Mouse (Mus musculus) intestine, postnatal 0 days (tissue): ENCODE results near the gene Upk3bl. TPM values are rescaled to one million over a fixed set of nuclear protein-coding genes. Genes with fewer than 3 reads are reported as not detected.

Experiments
- ATAC-seq: fragments of 200-750 bp; cut with Nextera tagmentation; 2 replicates; pipeline ENCODE4 v1.8.0; 2017; ENCODE audit warnings: mild to moderate bottlenecking, moderate TSS enrichment, moderate library complexity
- H3K27ac ChIP-seq: fragments of 300-500 bp; sonication (generic); 2 replicates; pipeline ENCODE4 v1.5.1; 2014; ENCODE audit warnings: mild to moderate bottlenecking, low read depth, low read length, moderate library complexity
- H3K27me3 ChIP-seq: fragments of 300-500 bp; sonication (generic); replicated peaks from 2 replicates; pipeline ENCODE4 v1.6.1; 2014; ENCODE audit warnings: low read length, mixed read lengths; ENCODE audit not compliant: control insufficient read depth, insufficient read depth
- H3K36me3 ChIP-seq: fragments of 300-500 bp; sonication (generic); 2 replicates; pipeline ENCODE4 v1.6.1; 2014; ENCODE audit warnings: mild to moderate bottlenecking, moderate library complexity; ENCODE audit not compliant: control insufficient read depth, insufficient read depth
- H3K4me1 ChIP-seq: fragments of 300-500 bp; sonication (generic); replicated peaks from 2 replicates; pipeline ENCODE4 v1.6.1; 2014; ENCODE audit warnings: antibody characterized with exemption, low read length, mixed read lengths; ENCODE audit not compliant: control insufficient read depth, insufficient read depth
- H3K4me2 ChIP-seq: fragments of 300-500 bp; sonication (generic); replicated peaks from 2 replicates; pipeline ENCODE4 v1.6.1; 2014; ENCODE audit warnings: low read depth, mild to moderate bottlenecking, moderate library complexity
- H3K4me3 ChIP-seq: fragments of 300-500 bp; sonication (generic); 2 replicates; pipeline ENCODE4 v1.5.1; 2014; ENCODE audit warnings: low read depth, low read length
- H3K9ac ChIP-seq: fragments of 300-500 bp; sonication (generic); 2 replicates; pipeline ENCODE4 v1.6.1; 2014; ENCODE audit warnings: mild to moderate bottlenecking, low read depth, low read length
- H3K9me3 ChIP-seq: fragments of 300-500 bp; sonication (generic); 2 replicates; pipeline ENCODE4 v1.6.1; 2016; ENCODE audit warnings: mixed run types; ENCODE audit not compliant: control insufficient read depth
- CTCF ChIP-seq: sonication (generic); IDR thresholded peaks from 2 replicates; pipeline ENCODE4 v1.5.1; 2016; ENCODE audit warnings: low read depth, mild to moderate bottlenecking, control low read depth, antibody characterized with exemption, moderate library complexity
- WGBS: fragments of 180-500 bp; shearing (Covaris S2); extraction: QIAGEN DNeasy Blood & Tissue Kit; methylation state at CpG from one replicate; pipeline ENCODE4 v1.1.7; 2014; 5-methylcytosine and 5-hydroxymethylcytosine counted together
- polyA plus RNA-seq: library from polyadenylated mRNA; unstranded; fragments of >200 nt; fragmentation: Nextera tagmentation; extraction: Ambion mirVana; gene quantifications from 2 replicates; pipeline ENCODE4 v1.2.1, GENCODE M21; 2015

Upk3bl gene
- polyA plus RNA-seq, 1 experiment from 2014 or later, result not detected

GRCm38 (mm10) chr5:136069411-136069810, 15.1 kb downstream of the Upk3bl start:
- no peak overlapping the region for H3K4me2 ChIP-seq
- H3K27ac ChIP-seq, result no peak overlapping the region
- no peak overlapping the region for H3K9ac ChIP-seq
- H3K27me3 ChIP-seq, result no peaks in the 10 kb centered on the region
- no peaks in the 10 kb centered on the region for H3K9me3 ChIP-seq
- H3K4me1 ChIP-seq, result no peaks in the 10 kb centered on the region
- 0 out of 2 replicates have a peak, but pooled peaks have one; percentile 9 for TF ChIP-seq CTCF
- H3K36me3 ChIP-seq, result no peaks in the 10 kb centered on the region
- 62% methylated on average over 2 of the region's 2 CpGs for WGBS
- H3K4me3 ChIP-seq, result no peak overlapping the region
- no peak for ATAC-seq

GRCm38 (mm10) chr5:136073051-136073450, 18.8 kb downstream of the Upk3bl start:
- H3K4me3 ChIP-seq, result no peak overlapping the region
- no peak for ATAC-seq
- no peak overlapping the region for H3K9ac ChIP-seq
- no peaks in the 10 kb centered on the region for H3K36me3 ChIP-seq
- H3K27ac ChIP-seq, result no peak overlapping the region
- no peaks in the 10 kb centered on the region for H3K27me3 ChIP-seq
- TF ChIP-seq CTCF, result no peak
- no peaks in the 10 kb centered on the region for H3K4me1 ChIP-seq
- no peaks in the 10 kb centered on the region for H3K9me3 ChIP-seq
- WGBS, result 57% methylated on average over 6 of the region's 6 CpGs
- no peak overlapping the region for H3K4me2 ChIP-seq

- Histone ChIP-seq H3K4me1 (no peaks in the 10 kb centered on the region), H3K9me3 (no peaks in the 10 kb centered on the region), H3K9ac (no peak overlapping the region), H3K4me2 (no peak overlapping the region), H3K27ac (no peak overlapping the region), H3K27me3 (no peaks in the 10 kb centered on the region), H3K4me3 (no peak overlapping the region), H3K36me3 (no peaks in the 10 kb centered on the region)
- 64% methylated on average over 11 of the region's 11 CpGs for WGBS
- ATAC-seq, result no peak
- no peak for TF ChIP-seq CTCF
Observed at GRCm38 (mm10) chr5:136073526-136073925, 19.2 kb downstream of the Upk3bl start.

GRCm38 (mm10) chr5:136075076-136075475, 20.8 kb downstream of the Upk3bl start:
- Histone ChIP-seq H3K27ac (no peak overlapping the region), H3K27me3 (no peaks in the 10 kb centered on the region), H3K4me2 (no peak overlapping the region), H3K36me3 (no peaks in the 10 kb centered on the region), H3K4me1 (no peaks in the 10 kb centered on the region), H3K9me3 (no peaks in the 10 kb centered on the region), H3K9ac (no peak overlapping the region), H3K4me3 (no peak overlapping the region)
- WGBS, result 84% methylated on average over 5 of the region's 5 CpGs
- TF ChIP-seq CTCF, result no peak
- ATAC-seq, result no peak

GRCm38 (mm10) chr5:136076284-136076683, 22.0 kb downstream of the Upk3bl start:
- no peaks in the 10 kb centered on the region for H3K9me3 ChIP-seq
- TF ChIP-seq CTCF, result no peak
- 18% methylated on average over 7 of the region's 7 CpGs for whole genome bisulfite sequencing
- H3K4me1 ChIP-seq, result no peaks in the 10 kb centered on the region
- no peaks in the 10 kb centered on the region for H3K27me3 ChIP-seq
- peak; percentile 50; the same call in 1 of the 2 replicates for ATAC-seq
- H3K4me2 ChIP-seq, result 0 out of 2 replicates have a peak overlapping the region, but pooled peaks have one; percentile 13
- H3K36me3 ChIP-seq, result no peaks in the 10 kb centered on the region
- no peak overlapping the region for H3K4me3 ChIP-seq
- H3K27ac ChIP-seq, result no peak overlapping the region; the same call in 1 of the 2 replicates
- H3K9ac ChIP-seq, result no peak overlapping the region

GRCm38 (mm10) chr5:136077001-136077550, 22.8 kb downstream of the Upk3bl start:
- ATAC-seq, result no peak
- Histone ChIP-seq H3K27ac (peak overlapping the region; percentile 16; the same call in 1 of the 2 replicates), H3K4me1 (no peaks in the 10 kb centered on the region), H3K36me3 (no peaks in the 10 kb centered on the region), H3K9ac (no peak overlapping the region), H3K27me3 (no peaks in the 10 kb centered on the region), H3K4me3 (no peak overlapping the region), H3K4me2 (no peak overlapping the region), H3K9me3 (no peaks in the 10 kb centered on the region)
- TF ChIP-seq CTCF, result no peak
- 70% methylated on average over 9 of the region's 9 CpGs for WGBS
